Mouse (Mus musculus) spleen, postnatal 4 days (tissue): ENCODE data around the gene Dgke.

Experiments
- DNase-seq, 2 experiments: peaks; one replicate each; pipeline ENCODE4 v3.0.0; 2022; ENCODE audit warnings: low spot score in 2 of 2

The Dgke gene

GRCm38 (mm10) chr11:89038496-89038895 is 28.2 kb downstream of the Dgke start:
- no peak for DNase-seq

GRCm38 (mm10) chr11:89035552-89035951 is 31.1 kb downstream of the Dgke start:
- no peak for DNase-seq

- DNase-seq: no peak
Measured at GRCm38 (mm10) chr11:89034592-89034991, 32.1 kb downstream of the Dgke start.

GRCm38 (mm10) chr11:89031189-89031588 is 35.5 kb downstream of the Dgke start:
- no peak for DNase-seq

- DNase-seq: no peak
Measured at GRCm38 (mm10) chr11:89030552-89030951, 36.1 kb downstream of the Dgke start.

GRCm38 (mm10) chr11:89028871-89029405 is 37.7 kb downstream of the Dgke start:
- peak; percentile 65 to 75 for DNase-seq

- DNase-seq: peak; percentile 54 to 70
Measured at GRCm38 (mm10) chr11:89027955-89028361, 38.7 kb downstream of the Dgke start.

GRCm38 (mm10) chr11:89026117-89026516 is 40.5 kb downstream of the Dgke start:
- DNase-seq: no peak

- DNase-seq: no peak
Measured at GRCm38 (mm10) chr11:89025603-89026002, 41.0 kb downstream of the Dgke start.

GRCm38 (mm10) chr11:89024181-89024881 is 42.3 kb downstream of the Dgke start:
- peak; percentile 57 to 71 for DNase-seq

- DNase-seq: no peak
Measured at GRCm38 (mm10) chr11:89023477-89023876, 43.2 kb downstream of the Dgke start.

GRCm38 (mm10) chr11:89022120-89022731 is 44.4 kb downstream of the Dgke start:
- no peak for DNase-seq

- no peak for DNase-seq
Measured at GRCm38 (mm10) chr11:89021687-89022086, 45.0 kb downstream of the Dgke start.

- DNase-seq: no peak
Measured at GRCm38 (mm10) chr11:89020681-89021305, 45.9 kb downstream of the Dgke start.

- DNase-seq: no peak
Measured at GRCm38 (mm10) chr11:89017514-89018182, 49.0 kb downstream of the Dgke start.

- no peak for DNase-seq
Measured at GRCm38 (mm10) chr11:89012241-89012640, 54.4 kb downstream of the Dgke start.

GRCm38 (mm10) chr11:89009496-89009895 is 57.2 kb downstream of the Dgke start:
- no peak for DNase-seq

- no peak for DNase-seq
Measured at GRCm38 (mm10) chr11:89009066-89009465, 57.6 kb downstream of the Dgke start.

GRCm38 (mm10) chr11:89007582-89007981 is 59.1 kb downstream of the Dgke start:
- no peak for DNase-seq

GRCm38 (mm10) chr11:89006404-89006803 is 60.2 kb downstream of the Dgke start:
- DNase-seq: no peak

- DNase-seq: no peak
Measured at GRCm38 (mm10) chr11:89005473-89005872, 61.2 kb downstream of the Dgke start.

GRCm38 (mm10) chr11:89003726-89004125 is 62.9 kb downstream of the Dgke start:
- no peak for DNase-seq
